23 mouse cellular contexts compared by ENCODE assay signal in the genomic region with DNA sequence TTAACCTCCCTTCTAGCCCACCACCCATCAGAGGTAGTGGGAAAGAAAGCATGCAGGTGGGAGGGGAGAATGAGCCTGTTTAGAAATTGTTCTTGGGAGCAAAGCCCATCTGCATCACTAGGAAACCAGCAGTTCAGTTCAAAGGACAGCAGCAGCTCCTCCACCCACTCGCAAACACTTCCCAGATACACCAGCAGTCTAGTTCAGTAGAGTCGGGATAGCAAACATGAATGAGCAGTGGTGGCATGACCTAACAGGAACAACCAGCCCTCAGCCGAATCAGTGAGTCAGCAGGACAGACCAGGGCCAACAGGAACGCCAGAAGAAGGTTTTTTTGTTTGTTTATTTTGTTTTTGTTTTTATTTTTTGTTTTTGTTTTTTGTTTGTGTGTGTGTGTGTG.
DNase-seq lines count a peak whose midpoint lies in the region; ATAC-seq and TF ChIP-seq lines count a peak whose summit lies in the region.
"Had no signal": no experiment of that assay in that cellular context is flagged by ENCODE, and none has a peak within 500 bp of the region (broad histone marks: within the 10 kb centered on the region; RNA-seq: fewer than 3 reads in every experiment).

No protein-coding gene starts in this region.

- H3K27ac ChIP-seq in heart, adult 2 months: no peak overlapping the region
- peak overlapping the region; percentile 67; the same call in 1 of the 2 replicates for H3K27ac ChIP-seq in liver, postnatal 0 days (ENCODE audit: low read depth)
- no peak overlapping the region for H3K27ac ChIP-seq in liver, embryonic 12.5 days
- H3K27ac ChIP-seq: forebrain, embryonic 10.5 days; forebrain, embryonic 13.5 days; heart, embryonic 15.5 days; hindbrain, embryonic 10.5 days; hindbrain, embryonic 13.5 days had no signal

- no peak for TF ChIP-seq EP300 in heart, adult 2 months (IDR thresholded peaks at IDR 0.05; ENCODE audit: insufficient read depth, low read depth, low read length)
- TF ChIP-seq EP300 in liver, postnatal 0 days (IDR thresholded peaks at IDR 0.05; ENCODE audit: low read depth): 0 out of 2 replicates have a peak, but pooled peaks have one; percentile 4

- no peaks in the 10 kb centered on the region for H3K79me2 ChIP-seq in heart, adult 2 months (replicated peaks; ENCODE audit: control insufficient read depth, insufficient read depth, low read length)

- intact Hi-C loops in heart, adult 2 months (cut with DNase I): no loop called here

- no peaks in the 10 kb centered on the region for H3K4me1 ChIP-seq in heart, adult 2 months (ENCODE audit: control insufficient read depth, insufficient read depth, low read length)
- H3K4me1 ChIP-seq in liver, postnatal 0 days (ENCODE audit: insufficient read depth): peaks cover 14% of the 10 kb centered on the region; the same call in 1 of the 2 replicates
- H3K4me1 ChIP-seq in liver, embryonic 12.5 days: no peaks in the 10 kb centered on the region
- H3K4me1 ChIP-seq: forebrain, embryonic 10.5 days; forebrain, embryonic 13.5 days; heart, embryonic 12.5 days; heart, embryonic 15.5 days; hindbrain, embryonic 10.5 days; hindbrain, embryonic 13.5 days had no signal

- H3K27me3 ChIP-seq in heart, adult 2 months (ENCODE audit: control insufficient read depth, insufficient read depth, low read length): no peaks in the 10 kb centered on the region
- H3K27me3 ChIP-seq in liver, postnatal 0 days (ENCODE audit: insufficient read depth, low read length): no peaks in the 10 kb centered on the region
- no peaks in the 10 kb centered on the region for H3K27me3 ChIP-seq in liver, embryonic 12.5 days (replicated peaks)
- H3K27me3 ChIP-seq: forebrain, embryonic 13.5 days; heart, embryonic 12.5 days; heart, embryonic 15.5 days had no signal

- ATAC-seq in liver, postnatal 0 days: peak; percentile 90
- ATAC-seq in liver, embryonic 12.5 days: no peak
- ATAC-seq: forebrain, embryonic 13.5 days; forebrain, embryonic 16.5 days had no signal

- H3K9me3 ChIP-seq in liver, postnatal 0 days (ENCODE audit: low read length): no peaks in the 10 kb centered on the region
- H3K9me3 ChIP-seq in liver, embryonic 12.5 days (replicated peaks): no peaks in the 10 kb centered on the region
- H3K9me3 ChIP-seq: forebrain, embryonic 10.5 days; forebrain, embryonic 13.5 days; heart, embryonic 12.5 days; heart, embryonic 15.5 days; hindbrain, embryonic 10.5 days; hindbrain, embryonic 13.5 days had no signal

- no peak overlapping the region for H3K4me3 ChIP-seq in heart, adult 2 months
- H3K4me3 ChIP-seq in liver, postnatal 0 days (ENCODE audit: low read depth, low read length): no peak overlapping the region
- no peak overlapping the region for H3K4me3 ChIP-seq in liver, embryonic 12.5 days
- H3K4me3 ChIP-seq: forebrain, embryonic 10.5 days; forebrain, embryonic 13.5 days; heart, embryonic 12.5 days; heart, embryonic 15.5 days; hindbrain, embryonic 10.5 days; hindbrain, embryonic 13.5 days had no signal

- peak; percentile 74 for DNase-seq in heart, adult 11 months
- no peak for DNase-seq in heart, adult 2 months
- peak; percentile 25 to 54 for DNase-seq in kidney, postnatal 36 days
- DNase-seq in kidney, adult 8-10 months: no peak
- peak; percentile 36 for DNase-seq in liver, postnatal 0 days
- peak; percentile 16 for DNase-seq in ZHBTc4 (ENCODE audit: low read depth, low spot score)
- no peak for DNase-seq in right cerebral cortex, postnatal 14 days
- DNase-seq: adrenal gland, postnatal 10 days; adrenal gland, postnatal 36 days; cerebellum, adult 18-20 months; cerebellum, adult 9-10 months; cerebellum, postnatal 14 days; gastrocnemius, postnatal 10 days; gastrocnemius, postnatal 36 days; heart, postnatal 36 days had no signal

- no peak overlapping the region for H3K4me2 ChIP-seq in liver, postnatal 0 days (ENCODE audit: low read depth, low read length)
- no peak overlapping the region for H3K4me2 ChIP-seq in liver, embryonic 12.5 days
- H3K4me2 ChIP-seq: forebrain, embryonic 13.5 days; heart, embryonic 12.5 days; heart, embryonic 15.5 days; hindbrain, embryonic 13.5 days had no signal

- H3K36me3 ChIP-seq in heart, adult 2 months (ENCODE audit: control insufficient read depth, insufficient read depth, low read length): no peaks in the 10 kb centered on the region
- no peaks in the 10 kb centered on the region for H3K36me3 ChIP-seq in liver, postnatal 0 days (replicated peaks; ENCODE audit: insufficient read depth, low read length)
- no peaks in the 10 kb centered on the region for H3K36me3 ChIP-seq in liver, embryonic 12.5 days
- H3K36me3 ChIP-seq: forebrain, embryonic 10.5 days; heart, embryonic 12.5 days; heart, embryonic 15.5 days; hindbrain, embryonic 10.5 days; hindbrain, embryonic 13.5 days had no signal

- no peak overlapping the region for H3K9ac ChIP-seq in heart, adult 2 months (ENCODE audit: low read depth, low read length)
- H3K9ac ChIP-seq in liver, postnatal 0 days (replicated peaks): no peak overlapping the region
- H3K9ac ChIP-seq in liver, embryonic 12.5 days: no peak overlapping the region
- H3K9ac ChIP-seq: forebrain, embryonic 13.5 days; heart, embryonic 12.5 days; heart, embryonic 15.5 days; hindbrain, embryonic 13.5 days had no signal

- WGBS in heart, adult 2 months: 69% methylated on average over 4 of the region's 4 CpGs
- WGBS in liver, postnatal 0 days (ENCODE audit: insufficient replicate concordance): 33% methylated on average over 4 of the region's 4 CpGs
- 53% methylated on average over 4 of the region's 4 CpGs for WGBS in liver, embryonic 12.5 days (ENCODE audit: insufficient replicate concordance)

- TF ChIP-seq CTCF in heart, adult 2 months (IDR thresholded peaks at IDR 0.05): no peak
- TF ChIP-seq CTCF in liver, postnatal 0 days (IDR thresholded peaks at IDR 0.05; ENCODE audit: low read depth): no peak

- no peak for TF ChIP-seq POLR2A in heart, adult 2 months (IDR thresholded peaks at IDR 0.05; ENCODE audit: insufficient read depth, low read depth, low read length)

Comparison
In these comparisons a context has a peak if more than half of its experiments do, and no peak if none do; other contexts are left out.
1. DNase-seq: peak in heart, adult 11 months (single experiment), kidney, postnatal 36 days (2 of 2), liver, postnatal 0 days (single experiment) and ZHBTc4 (single experiment); none in heart, adult 2 months (0 of 2), kidney, adult 8-10 months (0 of 2) and right cerebral cortex, postnatal 14 days (single experiment).